Mouse (Mus musculus) liver, adult (tissue): ENCODE data around the gene Tmem116.

Experiments used
- GATA4 ChIP-seq: IDR thresholded peaks from 2 replicates; pipeline ENCODE4 v1.6.1; 2014; ENCODE audit warnings: mild to moderate bottlenecking, low read length; ENCODE audit not compliant: insufficient replicate concordance

The Tmem116 gene

DNA sequence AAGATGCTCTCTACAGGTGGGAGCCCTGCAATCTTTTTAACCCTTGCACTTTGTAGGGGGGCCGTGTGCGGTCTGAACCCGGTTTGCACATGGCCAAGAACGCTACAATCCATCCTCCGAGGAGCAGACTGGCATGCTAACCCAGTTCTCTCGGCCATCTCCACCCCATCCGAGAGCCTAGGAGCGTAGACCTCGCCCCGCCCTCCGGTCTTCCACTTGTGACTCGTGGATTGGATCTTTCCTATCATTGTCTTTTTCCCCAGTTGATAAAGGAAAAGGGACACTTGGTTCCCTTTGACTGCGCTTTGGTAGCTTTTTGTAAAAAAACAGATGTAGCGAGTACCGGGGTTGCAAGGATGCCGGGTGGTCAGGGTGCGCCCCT lies at the start of gene Tmem116:
TSS of gene Tmem116 (plus strand) at position 250 of the 382 bp plus-strand sequence.
- TF ChIP-seq GATA4: no peak

- no peak for TF ChIP-seq GATA4
Observed at GRCm38 (mm10) chr5:121407856-121408255, 43.8 kb upstream of the Tmem116 start.

DNA sequence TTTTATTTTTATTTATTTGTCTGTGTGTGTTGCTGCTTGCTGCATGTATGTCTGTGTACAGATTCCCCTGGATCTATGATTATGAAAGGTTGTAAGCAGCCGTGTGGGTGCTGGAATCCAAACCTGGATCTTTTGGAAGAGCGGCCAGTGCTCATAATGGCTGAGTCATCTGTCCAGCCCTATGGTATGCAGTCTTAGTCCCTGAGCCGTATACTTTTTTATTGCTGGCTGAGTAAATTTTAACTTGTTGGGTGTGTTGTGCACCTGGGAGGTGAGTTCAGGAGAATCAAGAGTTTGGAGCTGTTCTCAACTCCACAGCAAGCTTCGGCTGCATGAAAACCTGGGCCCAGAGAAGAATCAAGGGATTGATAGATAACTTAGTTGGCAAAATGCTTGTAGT lies 40.7 kb upstream of the Tmem116 start:
- no peak for TF ChIP-seq GATA4

DNA sequence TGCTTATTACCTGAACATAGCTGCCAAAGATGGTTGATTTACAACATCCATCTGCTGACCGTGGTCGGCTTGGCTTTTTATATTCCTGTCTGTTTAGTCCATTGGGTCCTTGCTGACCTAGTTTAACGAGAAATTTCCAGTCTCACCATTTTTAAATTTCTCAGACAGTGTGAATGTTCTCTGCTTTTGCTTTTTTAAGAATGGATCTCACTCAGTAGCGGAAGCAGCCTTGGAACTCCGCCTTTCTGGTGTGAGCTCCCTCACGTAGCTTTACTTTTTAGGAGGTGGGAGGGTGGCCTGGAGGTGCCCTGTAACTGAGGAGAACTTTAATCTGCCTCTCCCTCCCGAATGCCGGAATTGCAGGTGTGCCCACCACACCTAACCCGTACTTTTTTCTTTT lies 31.0 kb upstream of the Tmem116 start:
- TF ChIP-seq GATA4: no peak

DNA sequence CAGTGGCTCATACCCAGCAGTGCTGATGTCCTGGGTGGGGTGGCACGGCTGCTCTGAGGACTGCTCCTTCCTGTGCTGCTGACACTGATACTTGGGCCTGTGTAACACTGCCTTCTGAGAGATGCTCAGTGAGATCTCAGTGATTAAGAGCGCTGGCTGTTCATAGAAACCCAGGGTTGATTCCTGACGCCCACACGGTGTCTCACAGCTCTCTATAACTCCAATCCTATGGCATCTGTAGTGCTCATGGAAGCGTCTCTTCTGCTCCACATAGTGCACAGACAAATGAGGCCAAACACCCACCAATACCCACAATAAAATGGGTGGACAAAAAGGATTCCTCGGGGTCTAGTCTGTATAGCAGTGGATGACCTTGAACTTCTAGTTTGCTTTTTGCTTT lies 28.9 kb upstream of the Tmem116 start:
- TF ChIP-seq GATA4: no peak

DNA sequence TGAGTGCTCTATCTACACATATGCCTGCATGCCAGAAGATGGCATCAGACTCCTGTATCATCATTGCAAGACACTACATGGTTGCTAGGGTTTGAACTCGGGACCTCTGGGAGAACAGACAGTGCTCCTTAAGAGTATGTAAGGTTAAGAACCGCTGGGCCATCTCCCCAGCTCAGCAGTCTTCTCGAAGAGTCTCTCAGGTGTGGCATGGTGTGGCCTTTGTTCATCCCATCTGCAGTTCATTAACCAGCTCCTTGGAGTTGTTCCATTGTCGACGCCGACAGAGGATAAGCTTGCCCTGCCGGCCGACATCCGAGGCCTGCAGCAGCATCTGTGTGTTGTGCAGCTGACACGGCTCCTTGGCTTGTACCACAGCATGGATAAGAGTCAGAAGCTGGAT lies 28.4 kb upstream of the Tmem116 start:
- TF ChIP-seq GATA4: no peak

GRCm38 (mm10) chr5:121428954-121429353 lies 22.7 kb upstream of the Tmem116 start:
- TF ChIP-seq GATA4: no peak

GRCm38 (mm10) chr5:121438131-121438530 lies 13.6 kb upstream of the Tmem116 start:
- no peak for TF ChIP-seq GATA4

- TF ChIP-seq GATA4: no peak
Observed at GRCm38 (mm10) chr5:121438756-121439155, 12.9 kb upstream of the Tmem116 start.

DNA sequence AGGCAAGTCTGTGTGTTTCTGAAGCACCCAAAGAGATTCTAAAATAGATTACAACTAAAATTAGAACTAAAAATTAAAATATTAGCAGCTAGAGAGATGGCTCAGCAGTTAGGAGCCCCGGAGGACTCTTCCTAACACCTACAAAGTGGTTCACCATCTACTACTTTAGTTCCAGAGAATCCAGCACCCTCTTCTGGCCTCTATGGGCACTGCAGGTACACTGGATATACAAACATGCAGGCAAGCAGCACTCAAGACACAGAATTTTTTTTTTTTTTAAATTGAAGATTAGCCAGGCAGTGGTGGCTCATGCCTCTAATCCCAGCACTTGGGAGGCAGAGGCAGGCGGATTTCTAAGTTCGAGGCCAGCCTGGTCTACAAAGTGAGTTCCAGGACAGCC lies 8.1 kb upstream of the Tmem116 start:
- no peak for TF ChIP-seq GATA4

DNA sequence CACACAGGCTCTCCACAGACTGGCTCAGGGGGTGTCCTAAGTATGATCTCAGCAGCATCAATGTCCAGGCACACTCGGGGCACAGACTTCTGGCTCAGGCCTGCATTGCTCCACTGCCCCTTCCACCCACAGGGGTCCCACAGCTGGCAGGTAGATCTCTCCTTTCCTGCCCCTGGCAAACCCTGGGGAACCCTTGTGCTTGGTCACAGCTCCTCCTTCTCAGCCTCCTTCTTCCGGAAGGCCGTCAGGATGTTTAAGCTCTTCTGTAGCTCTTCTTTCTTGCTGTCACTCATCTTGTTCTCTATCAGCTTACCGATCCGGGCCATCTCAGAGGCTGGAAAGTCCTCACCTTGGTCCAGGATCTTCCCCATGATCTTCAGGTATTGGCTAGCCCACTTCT lies 6.8 kb upstream of the Tmem116 start:
- no peak for TF ChIP-seq GATA4

DNA sequence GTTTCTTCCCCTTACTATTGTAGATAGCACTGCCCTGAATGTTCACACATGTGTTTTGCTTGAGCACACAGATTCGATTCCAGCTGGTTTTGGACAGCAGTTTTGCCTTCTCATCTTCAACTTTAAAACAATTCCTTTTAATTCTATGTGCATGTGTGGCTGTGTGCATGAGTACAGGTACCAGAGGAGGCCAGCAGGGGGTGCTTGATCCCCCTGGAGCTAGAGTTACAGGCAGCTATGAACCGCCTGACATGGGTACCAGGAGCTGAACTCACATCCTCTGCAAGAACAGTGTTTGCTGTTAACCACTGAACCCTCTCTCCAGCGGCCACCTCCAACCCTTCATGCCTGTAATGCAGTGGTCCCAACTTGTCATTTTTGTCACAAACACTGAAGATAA lies 3.2 kb upstream of the Tmem116 start:
- TF ChIP-seq GATA4: no peak

DNA sequence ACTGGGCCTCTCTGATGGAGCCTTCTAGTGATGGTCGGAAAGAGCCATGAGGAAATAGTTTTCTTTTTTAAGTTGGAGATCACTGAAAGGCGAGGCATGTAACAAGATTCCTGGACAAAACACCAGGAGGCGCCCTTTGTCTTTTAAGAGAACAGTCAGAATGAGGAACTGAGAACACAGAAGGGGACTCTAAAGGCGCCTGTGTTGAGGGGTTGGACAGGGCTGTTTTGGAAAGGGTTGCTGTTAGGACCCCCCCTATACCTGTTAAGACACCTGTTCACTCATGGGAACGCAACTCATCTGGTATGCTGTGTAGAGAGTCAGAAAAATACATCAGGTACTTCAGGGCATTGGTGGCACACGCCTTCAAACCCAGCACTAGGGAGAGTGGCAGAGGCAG lies 1.7 kb upstream of the Tmem116 start:
- TF ChIP-seq GATA4: no peak

GRCm38 (mm10) chr5:121450476-121450875 lies 1.2 kb upstream of the Tmem116 start:
- no peak for TF ChIP-seq GATA4

DNA sequence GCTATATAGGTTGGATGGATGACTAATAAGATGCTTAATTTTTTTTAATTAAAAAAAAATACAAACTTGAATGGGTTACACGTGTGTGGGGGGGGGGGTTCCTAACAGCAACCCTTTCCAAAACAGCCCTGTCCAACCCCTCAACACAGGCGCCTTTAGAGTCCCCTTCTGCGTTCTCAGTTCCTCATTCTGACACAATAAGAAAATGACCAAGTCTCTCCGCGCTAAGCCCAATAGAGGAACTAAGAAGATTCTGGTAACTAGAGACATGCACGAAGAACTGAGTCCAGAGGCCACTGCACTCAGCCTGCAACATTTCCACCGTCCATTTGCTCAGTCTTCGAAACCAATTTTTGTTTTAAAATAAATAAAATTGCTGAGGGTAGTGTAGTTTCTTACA lies 490 bp upstream of the Tmem116 start:
- no peak for TF ChIP-seq GATA4

DNA sequence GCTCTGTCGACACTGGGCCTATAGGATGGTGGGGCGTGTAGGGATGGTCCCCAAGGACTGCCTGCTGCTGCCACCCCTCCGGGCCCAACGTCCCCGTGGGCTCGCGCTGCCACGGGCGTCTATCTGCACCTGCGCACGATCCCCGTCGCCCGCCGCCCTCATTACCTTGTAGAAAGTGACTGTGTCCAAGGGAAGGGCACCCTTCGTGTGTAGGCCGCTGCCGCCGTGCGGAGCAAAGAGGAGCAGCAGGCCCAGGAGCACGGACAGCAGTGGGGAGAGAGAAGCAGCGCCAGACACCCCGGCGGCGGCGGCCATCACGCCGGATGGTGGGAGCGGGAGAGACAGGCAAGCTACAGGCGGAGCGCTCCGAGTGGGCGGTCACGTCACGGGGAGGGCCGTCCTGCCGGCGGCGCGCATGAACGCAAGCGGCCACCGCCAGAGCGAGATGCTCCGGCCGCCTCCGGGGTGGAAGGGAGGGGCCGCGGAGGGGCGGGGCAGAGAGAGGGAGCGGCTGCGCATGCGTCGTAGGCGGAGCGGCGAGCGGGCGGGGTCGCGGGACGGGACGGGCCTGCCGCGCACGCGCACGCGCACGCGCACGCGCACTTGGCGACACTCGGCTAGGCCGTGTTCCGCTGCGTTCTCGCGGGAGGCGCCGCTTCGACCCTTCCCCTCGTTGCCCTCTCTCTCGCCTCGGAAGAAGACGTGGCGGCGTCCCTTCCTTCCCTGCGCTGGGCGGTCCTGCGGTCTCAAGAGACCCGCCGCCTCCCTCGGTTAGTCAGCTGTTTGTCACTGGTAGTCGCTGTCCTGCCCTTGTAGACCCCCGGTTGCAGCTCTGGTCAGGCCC lies 555 bp downstream of the Tmem116 start, which contains the start of gene Erp29:
TSS of gene Erp29 (minus strand) at position 481 of the 844 bp plus-strand sequence.
- TF ChIP-seq GATA4: no peak

DNA sequence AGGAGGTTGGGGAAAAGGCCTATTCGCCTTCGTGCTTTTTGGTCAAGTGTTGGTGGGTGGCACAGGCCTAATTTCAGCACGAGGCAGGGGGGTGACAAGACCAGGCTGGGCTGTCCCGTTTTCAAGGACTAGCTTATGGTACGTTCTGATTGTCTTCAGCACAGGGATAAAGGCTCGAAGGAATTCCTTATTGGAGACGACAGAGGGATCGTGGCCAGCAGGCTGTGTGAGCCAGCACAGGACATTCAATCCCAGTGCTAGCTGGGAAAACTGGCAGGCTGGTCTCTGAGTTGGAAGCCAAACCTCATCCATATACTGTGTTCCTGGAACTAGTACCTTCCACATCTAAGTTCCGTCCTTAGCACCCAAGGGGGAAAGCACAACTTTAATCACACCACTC lies 1.2 kb downstream of the Tmem116 start:
- TF ChIP-seq GATA4: no peak
